Mouse (Mus musculus): ENCODE results near the gene Olfr1176. TPM values are rescaled to one million over a fixed set of nuclear protein-coding genes. Genes with fewer than 3 reads are reported as not detected.

Olfr1176 gene
- polyA plus RNA-seq (2015; fragmentation: Nextera tagmentation; extraction: Ambion mirVana): not detected in 2 replicates

GRCm38 (mm10) chr2:88336421-88336820, at the start of gene Olfr1176:
Gene Olfr1176 (plus strand): TSS chr2:88336721.
- H3K4me1 ChIP-seq (ENCODE audit: control insufficient read depth, insufficient read depth, low read depth, low read length): no peaks in the 10 kb centered on the region
- ATAC-seq: no peak
- no peak within 1 kb of the TSS for H3K9ac ChIP-seq (ENCODE audit: low read depth, low read length)
- H3K36me3 ChIP-seq (ENCODE audit: control insufficient read depth, insufficient read depth, low read length): no peaks in the 10 kb centered on the region
- 63% methylated on average over 1 of the region's 1 CpGs for WGBS
- no peak within 1 kb of the TSS for H3K4me3 ChIP-seq (ENCODE audit: low read length)
- H3K9me3 ChIP-seq (ENCODE audit: control insufficient read depth, low read length): no peaks in the 10 kb centered on the region
- no peak within 1 kb of the TSS for H3K27ac ChIP-seq (ENCODE audit: low read depth, low read length)
- no peaks in the 10 kb centered on the region for H3K27me3 ChIP-seq (replicated peaks; ENCODE audit: control insufficient read depth, insufficient read depth, low read length)
- H3K4me2 ChIP-seq (ENCODE audit: low read length): no peak within 1 kb of the TSS

GRCm38 (mm10) chr2:88315035-88315434, 21.5 kb upstream of the Olfr1176 start, which contains the start of gene Olfr1174-ps:
Gene Olfr1174-ps (minus strand): TSS chr2:88315135.
- Histone ChIP-seq H3K27ac (ENCODE audit: low read depth, low read length) (no peak within 1 kb of the TSS), H3K4me3 (ENCODE audit: low read length) (no peak within 1 kb of the TSS), H3K4me1 (ENCODE audit: control insufficient read depth, insufficient read depth, low read depth, low read length) (no peaks in the 10 kb centered on the region), H3K36me3 (ENCODE audit: control insufficient read depth, insufficient read depth, low read length) (no peaks in the 10 kb centered on the region), H3K27me3 (replicated peaks; ENCODE audit: control insufficient read depth, insufficient read depth, low read length) (no peaks in the 10 kb centered on the region), H3K4me2 (ENCODE audit: low read length) (no peak within 1 kb of the TSS), H3K9ac (ENCODE audit: low read depth, low read length) (no peak within 1 kb of the TSS), H3K9me3 (ENCODE audit: control insufficient read depth, low read length) (no peaks in the 10 kb centered on the region)
- no peak for ATAC-seq
- WGBS: 91% methylated on average over 4 of the region's 4 CpGs

GRCm38 (mm10) chr2:88327115-88327514, 9.4 kb upstream of the Olfr1176 start, which contains the start of gene Olfr1175-ps:
Gene Olfr1175-ps (minus strand): TSS chr2:88327215.
- no peak within 1 kb of the TSS for H3K9ac ChIP-seq (ENCODE audit: low read depth, low read length)
- H3K4me2 ChIP-seq (ENCODE audit: low read length): no peak within 1 kb of the TSS
- H3K9me3 ChIP-seq (ENCODE audit: control insufficient read depth, low read length): no peaks in the 10 kb centered on the region
- 88% methylated on average over 2 of the region's 2 CpGs for WGBS
- no peak within 1 kb of the TSS for H3K27ac ChIP-seq (ENCODE audit: low read depth, low read length)
- no peaks in the 10 kb centered on the region for H3K36me3 ChIP-seq (ENCODE audit: control insufficient read depth, insufficient read depth, low read length)
- no peaks in the 10 kb centered on the region for H3K27me3 ChIP-seq (replicated peaks; ENCODE audit: control insufficient read depth, insufficient read depth, low read length)
- no peak for ATAC-seq
- H3K4me3 ChIP-seq (ENCODE audit: low read length): no peak within 1 kb of the TSS
- no peaks in the 10 kb centered on the region for H3K4me1 ChIP-seq (ENCODE audit: control insufficient read depth, insufficient read depth, low read depth, low read length)

GRCm38 (mm10) chr2:88346392-88346791, 9.9 kb downstream of the Olfr1176 start, which contains the start of gene Olfr1177-ps:
Gene Olfr1177-ps (minus strand): TSS chr2:88346492.
- Histone ChIP-seq H3K27ac (ENCODE audit: low read depth, low read length) (no peak within 1 kb of the TSS), H3K9ac (ENCODE audit: low read depth, low read length) (no peak within 1 kb of the TSS), H3K4me3 (ENCODE audit: low read length) (no peak within 1 kb of the TSS), H3K4me1 (ENCODE audit: control insufficient read depth, insufficient read depth, low read depth, low read length) (no peaks in the 10 kb centered on the region), H3K36me3 (ENCODE audit: control insufficient read depth, insufficient read depth, low read length) (no peaks in the 10 kb centered on the region), H3K27me3 (replicated peaks; ENCODE audit: control insufficient read depth, insufficient read depth, low read length) (no peaks in the 10 kb centered on the region), H3K4me2 (ENCODE audit: low read length) (no peak within 1 kb of the TSS), H3K9me3 (ENCODE audit: control insufficient read depth, low read length) (no peaks in the 10 kb centered on the region)
- ATAC-seq: no peak
- WGBS: 73% methylated on average over 1 of the region's 1 CpGs

- WGBS: under 1% methylated on average over 2 of the region's 2 CpGs
- Histone ChIP-seq H3K36me3 (ENCODE audit: control insufficient read depth, insufficient read depth, low read length) (no peaks in the 10 kb centered on the region), H3K4me2 (ENCODE audit: low read length) (no peak overlapping the region), H3K9ac (ENCODE audit: low read depth, low read length) (no peak overlapping the region), H3K27ac (ENCODE audit: low read depth, low read length) (no peak overlapping the region), H3K9me3 (ENCODE audit: control insufficient read depth, low read length) (no peaks in the 10 kb centered on the region), H3K4me1 (ENCODE audit: control insufficient read depth, insufficient read depth, low read depth, low read length) (no peaks in the 10 kb centered on the region), H3K4me3 (ENCODE audit: low read length) (no peak overlapping the region), H3K27me3 (replicated peaks; ENCODE audit: control insufficient read depth, insufficient read depth, low read length) (no peaks in the 10 kb centered on the region)
- ATAC-seq: peak; percentile 76
Observed at GRCm38 (mm10) chr2:88356304-88356703, 19.8 kb downstream of the Olfr1176 start.

GRCm38 (mm10) chr2:88386762-88387161, 50.2 kb downstream of the Olfr1176 start, which contains the start of gene Olfr1178:
Gene Olfr1178 (plus strand): TSS chr2:88387062.
- Histone ChIP-seq H3K4me3 (ENCODE audit: low read length) (no peak within 1 kb of the TSS), H3K4me2 (ENCODE audit: low read length) (no peak within 1 kb of the TSS), H3K27ac (ENCODE audit: low read depth, low read length) (no peak within 1 kb of the TSS), H3K36me3 (ENCODE audit: control insufficient read depth, insufficient read depth, low read length) (no peaks in the 10 kb centered on the region), H3K9me3 (ENCODE audit: control insufficient read depth, low read length) (no peaks in the 10 kb centered on the region), H3K9ac (ENCODE audit: low read depth, low read length) (no peak within 1 kb of the TSS), H3K27me3 (replicated peaks; ENCODE audit: control insufficient read depth, insufficient read depth, low read length) (no peaks in the 10 kb centered on the region), H3K4me1 (ENCODE audit: control insufficient read depth, insufficient read depth, low read depth, low read length) (no peaks in the 10 kb centered on the region)
- no peak for ATAC-seq
- WGBS: 88% methylated on average over 1 of the region's 1 CpGs

Other genes starting within 250 kb of the Olfr1176 start
- gene Olfr1164, start 242.8 kb upstream of the Olfr1176 start, polyA plus RNA-seq (2015; fragmentation: Nextera tagmentation; extraction: Ambion mirVana): not detected in 2 replicates
- not detected in 2 replicates for gene Olfr1166, start 208.4 kb upstream of the Olfr1176 start, polyA plus RNA-seq (2015; fragmentation: Nextera tagmentation; extraction: Ambion mirVana)
- not detected in 2 replicates for gene Olfr1167, start 181.5 kb upstream of the Olfr1176 start, polyA plus RNA-seq (2015; fragmentation: Nextera tagmentation; extraction: Ambion mirVana)
- gene Olfr1168, start 154.8 kb upstream of the Olfr1176 start, polyA plus RNA-seq (2015; fragmentation: Nextera tagmentation; extraction: Ambion mirVana): not detected in 2 replicates
- not detected in 2 replicates for gene Olfr1170, start 108.4 kb upstream of the Olfr1176 start, polyA plus RNA-seq (2015; fragmentation: Nextera tagmentation; extraction: Ambion mirVana)
- gene Olfr1173, start 56.8 kb upstream of the Olfr1176 start, polyA plus RNA-seq (2015; fragmentation: Nextera tagmentation; extraction: Ambion mirVana): not detected in 2 replicates
- not detected in 2 replicates for gene Olfr1174-ps, start 21.6 kb upstream of the Olfr1176 start, polyA plus RNA-seq (2015; fragmentation: Nextera tagmentation; extraction: Ambion mirVana)
- not detected in 2 replicates for gene Olfr1175-ps, start 9.5 kb upstream of the Olfr1176 start, polyA plus RNA-seq (2015; fragmentation: Nextera tagmentation; extraction: Ambion mirVana)
- not detected in 2 replicates for gene Olfr1177-ps, start 9.8 kb downstream of the Olfr1176 start, polyA plus RNA-seq (2015; fragmentation: Nextera tagmentation; extraction: Ambion mirVana)
- gene Olfr1178, start 50.3 kb downstream of the Olfr1176 start, polyA plus RNA-seq (2015; fragmentation: Nextera tagmentation; extraction: Ambion mirVana): not detected in 2 replicates
- gene Olfr1179, start 69.7 kb downstream of the Olfr1176 start, polyA plus RNA-seq (2015; fragmentation: Nextera tagmentation; extraction: Ambion mirVana): not detected in 2 replicates
- not detected in 2 replicates for gene Olfr1180, start 82.4 kb downstream of the Olfr1176 start, polyA plus RNA-seq (2015; fragmentation: Nextera tagmentation; extraction: Ambion mirVana)
- gene Olfr1181, start 89.5 kb downstream of the Olfr1176 start, polyA plus RNA-seq (2015; fragmentation: Nextera tagmentation; extraction: Ambion mirVana): not detected in 2 replicates
- gene Gm13757, start 112.4 kb downstream of the Olfr1176 start, polyA plus RNA-seq (2015; fragmentation: Nextera tagmentation; extraction: Ambion mirVana): not detected in 2 replicates
- not detected in 2 replicates for gene Olfr1183, start 118.1 kb downstream of the Olfr1176 start, polyA plus RNA-seq (2015; fragmentation: Nextera tagmentation; extraction: Ambion mirVana)
- not detected in 2 replicates for gene Olfr1184, start 146.9 kb downstream of the Olfr1176 start, polyA plus RNA-seq (2015; fragmentation: Nextera tagmentation; extraction: Ambion mirVana)
- not detected in 2 replicates for gene Olfr1185-ps1, start 156.6 kb downstream of the Olfr1176 start, polyA plus RNA-seq (2015; fragmentation: Nextera tagmentation; extraction: Ambion mirVana)
- not detected in 2 replicates for gene Olfr1186, start 181.8 kb downstream of the Olfr1176 start, polyA plus RNA-seq (2015; fragmentation: Nextera tagmentation; extraction: Ambion mirVana)
- not detected in 2 replicates for gene Olfr1188, start 220.2 kb downstream of the Olfr1176 start, polyA plus RNA-seq (2015; fragmentation: Nextera tagmentation; extraction: Ambion mirVana)
- not detected in 2 replicates for gene Olfr1189, start 249.7 kb downstream of the Olfr1176 start, polyA plus RNA-seq (2015; fragmentation: Nextera tagmentation; extraction: Ambion mirVana)